Mouse (Mus musculus) left cerebral cortex, adult 6 months (tissue): ENCODE data around the gene Setd5. TPM values are rescaled to one million over a fixed set of nuclear protein-coding genes. Genes with fewer than 3 reads are reported as not detected.

Experiments used
- long read RNA-seq, 2 experiments: library from polyadenylated mRNA; unstranded; transcript quantifications; one replicate each; pipeline ENCODE4 v2.0.0; 2019 to 2020
- polyA plus RNA-seq: library from polyadenylated mRNA; unstranded; fragments of <200 nt; fragmentation: Nextera tagmentation; gene quantifications from 2 replicates; pipeline ENCODE4 v1.2.3, GENCODE M21; 2021

Gene Setd5
- polyA plus RNA-seq = 7.6 and 7.9 TPM in 2 replicates
- long read RNA-seq, experiment 1, partial matches to known transcripts = 7 of 21 reads
- long read RNA-seq, experiment 1, other reads (novel, unspliced or antisense) = 13 of 21 reads
- long read RNA-seq, experiment 2, partial matches to known transcripts = 6 of 10 reads
- long read RNA-seq, experiment 2, other reads (novel, unspliced or antisense) = 3 of 10 reads

DNA sequence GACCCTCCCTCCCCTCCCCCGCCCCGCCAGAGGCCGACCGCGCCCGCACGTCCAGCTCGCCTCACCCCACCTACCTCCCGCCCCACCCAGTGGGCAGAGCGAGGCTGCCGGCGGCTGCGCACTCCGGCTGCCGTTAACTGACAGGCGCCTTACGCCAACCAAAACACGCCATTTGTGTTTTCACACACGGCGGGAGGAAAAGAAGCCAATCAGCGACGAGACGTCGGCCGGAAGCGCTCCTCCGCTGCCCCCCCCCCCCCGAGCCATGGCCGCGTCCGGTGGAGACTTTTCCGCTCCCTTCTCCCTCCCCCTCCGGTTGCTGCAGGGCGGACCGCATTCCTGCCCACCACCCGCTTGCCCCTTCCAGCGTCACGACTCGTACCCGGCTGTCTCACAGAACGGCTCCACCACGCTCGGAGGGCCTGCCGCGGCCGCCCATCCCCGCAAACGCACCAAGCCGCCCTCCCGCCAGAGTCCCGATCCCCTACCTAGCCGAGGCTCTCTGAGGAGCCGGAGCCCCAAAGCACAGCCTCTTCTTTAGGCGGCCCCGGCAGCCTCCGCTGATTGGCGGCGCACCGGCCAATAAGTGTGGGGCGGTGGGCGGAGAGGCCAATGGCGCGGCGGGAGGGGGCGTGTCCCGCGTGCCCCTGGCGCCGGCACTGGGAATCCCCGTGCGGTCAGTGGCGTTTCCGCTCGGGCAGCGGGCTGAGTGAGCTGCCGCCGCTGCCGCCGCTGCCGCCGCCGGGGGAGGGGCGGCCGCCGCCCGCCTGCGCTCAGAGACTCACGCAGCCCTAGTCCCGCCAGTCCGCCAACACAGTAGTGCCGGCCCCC is at the start of gene Setd5:
Gene Setd5 (plus strand): TSS at position 680 of the 831 bp plus-strand sequence.

DNA sequence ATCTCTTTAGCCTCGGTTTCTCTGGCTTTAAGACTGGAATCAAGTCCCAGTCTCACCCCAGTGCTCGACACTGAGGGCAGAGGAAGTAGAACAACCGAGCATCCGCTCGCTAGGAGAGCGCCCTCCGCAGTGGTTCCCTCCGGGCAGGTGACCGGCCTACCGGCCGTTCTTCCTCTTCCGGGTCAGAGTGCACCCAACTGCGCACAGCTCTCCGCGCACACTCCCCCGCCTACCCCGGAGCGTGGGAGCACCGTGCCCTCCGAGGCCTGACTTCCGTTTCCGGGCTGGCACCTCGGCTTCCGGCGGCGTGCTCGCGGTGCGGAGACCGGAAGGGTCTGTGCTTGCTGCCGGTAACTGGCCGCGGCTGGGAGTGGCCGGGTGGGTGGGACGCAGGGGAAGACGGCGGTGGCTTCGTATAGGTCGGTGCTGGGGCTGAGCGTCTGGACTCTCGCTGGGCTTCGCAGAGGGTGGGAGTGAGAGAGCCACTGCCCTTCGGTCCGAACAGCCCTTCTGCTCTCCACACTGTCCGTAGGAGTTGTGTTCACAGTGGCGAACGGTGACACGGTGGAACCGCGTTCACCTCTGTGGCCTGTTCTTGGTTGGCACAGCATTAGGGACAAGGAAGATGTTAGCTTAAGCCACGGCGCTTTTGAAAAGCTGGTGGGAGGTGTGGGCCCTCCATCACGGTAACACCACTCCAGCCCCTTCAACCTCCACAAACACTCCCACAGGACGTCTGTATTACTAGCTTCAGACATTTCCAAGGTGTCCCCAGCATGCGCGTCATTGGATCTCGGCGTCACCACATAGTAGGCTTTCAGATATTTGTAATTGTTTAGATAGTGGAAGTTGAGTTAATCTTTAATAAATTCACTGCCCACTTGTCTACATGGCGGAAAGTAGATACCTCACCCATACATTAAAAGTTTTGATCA is 30.9 kb upstream of the Setd5 start, which contains the start of gene Thumpd3:
Gene Thumpd3 (plus strand): TSS at position 185 of the 935 bp plus-strand sequence.

DNA sequence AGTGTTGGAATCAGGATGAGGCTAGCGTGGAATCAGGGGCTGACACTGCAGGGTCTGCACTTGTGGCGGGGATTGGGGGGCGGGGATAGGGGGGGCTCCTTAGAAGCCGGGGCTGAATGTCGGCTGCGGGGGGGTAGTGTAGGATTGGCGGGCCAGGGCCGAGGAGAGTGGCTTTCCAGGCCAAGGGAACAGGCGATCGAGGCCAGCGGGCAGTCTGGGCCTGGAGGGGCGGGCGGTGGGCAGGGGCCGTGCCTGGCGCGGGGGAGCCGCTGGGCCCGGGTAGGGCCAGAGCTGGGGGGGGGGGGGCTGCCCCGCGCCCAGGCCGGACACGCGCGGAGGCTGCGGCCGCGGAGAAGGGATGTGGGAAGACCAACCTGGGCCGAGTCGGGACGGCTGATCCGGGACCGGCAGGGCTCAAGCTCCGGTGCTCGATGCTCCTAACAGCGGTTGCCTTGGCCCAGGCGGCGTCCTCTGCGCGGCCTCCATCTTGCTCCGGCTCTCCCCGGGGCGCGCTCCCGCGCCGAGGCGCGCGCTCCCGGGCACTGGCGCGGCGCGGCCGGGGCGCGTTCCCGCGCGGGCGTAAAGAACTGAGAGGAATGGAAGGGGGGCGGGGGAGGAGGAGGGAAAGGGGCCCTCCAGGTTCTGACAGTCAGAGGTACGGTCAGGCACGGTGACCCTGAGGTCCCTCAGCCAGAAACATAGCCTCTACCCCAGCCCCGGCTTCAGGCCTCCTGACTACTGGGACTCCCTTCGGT is 117.9 kb downstream of the Setd5 start, which contains the start of gene Lhfpl4:
Gene Lhfpl4 (minus strand): TSS at position 544 of the 755 bp plus-strand sequence.

Other genes starting within 250 kb of the Setd5 start
- 28.8 and 29.6 TPM in 2 replicates for gene Srgap3, start 130.1 kb upstream of the Setd5 start, polyA plus RNA-seq
- 27.8 and 32.3 TPM in 2 replicates for gene Thumpd3, start 31.1 kb upstream of the Setd5 start, polyA plus RNA-seq
- gene Lhfpl4, start 118.0 kb downstream of the Setd5 start, polyA plus RNA-seq = 11.3 and 16.3 TPM in 2 replicates
- gene Mtmr14, start 160.5 kb downstream of the Setd5 start, polyA plus RNA-seq = 12.2 and 14.7 TPM in 2 replicates
- gene Cpne9, start 204.9 kb downstream of the Setd5 start, polyA plus RNA-seq = 45.4 and 61.0 TPM in 2 replicates
- 3.6 and 9.5 TPM in 2 replicates for gene Brpf1, start 229.8 kb downstream of the Setd5 start, polyA plus RNA-seq
- 2.1 and 4.3 TPM in 2 replicates for gene Ogg1, start 249.6 kb downstream of the Setd5 start, polyA plus RNA-seq